Mouse (Mus musculus): ENCODE data around the gene Itga2b.
A peak's percentile ranks its signal among the peaks of the same experiment; 100 is the strongest.

Gene Itga2b

GRCm38 (mm10) chr11:102455740-102456396, 14.1 kb downstream of the Itga2b start:
- DNase-seq (ENCODE audit: low read depth, low spot score), result peak; percentile 68

DNA sequence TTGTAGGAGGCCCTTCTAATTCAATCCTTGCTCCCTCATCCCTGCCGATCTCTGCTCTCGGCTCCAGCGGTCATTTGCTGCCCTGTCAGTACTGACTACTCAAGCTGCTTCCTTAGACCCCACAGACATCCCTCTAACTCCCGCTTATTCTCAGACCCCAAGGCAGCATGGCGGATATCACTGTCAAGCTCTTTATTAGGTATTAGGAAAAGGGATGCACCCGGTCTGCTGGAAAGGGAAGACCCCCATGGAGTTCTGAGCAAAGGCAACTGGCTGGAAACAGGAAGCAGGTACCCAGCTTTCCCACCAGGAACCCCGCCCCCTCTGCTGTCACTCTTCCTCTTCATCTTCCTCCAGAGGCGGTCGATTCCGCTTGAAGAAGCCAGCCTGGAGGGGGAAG, 16.8 kb downstream of the Itga2b start:
- DNase-seq (ENCODE audit: low read depth, low spot score), result no peak

DNA sequence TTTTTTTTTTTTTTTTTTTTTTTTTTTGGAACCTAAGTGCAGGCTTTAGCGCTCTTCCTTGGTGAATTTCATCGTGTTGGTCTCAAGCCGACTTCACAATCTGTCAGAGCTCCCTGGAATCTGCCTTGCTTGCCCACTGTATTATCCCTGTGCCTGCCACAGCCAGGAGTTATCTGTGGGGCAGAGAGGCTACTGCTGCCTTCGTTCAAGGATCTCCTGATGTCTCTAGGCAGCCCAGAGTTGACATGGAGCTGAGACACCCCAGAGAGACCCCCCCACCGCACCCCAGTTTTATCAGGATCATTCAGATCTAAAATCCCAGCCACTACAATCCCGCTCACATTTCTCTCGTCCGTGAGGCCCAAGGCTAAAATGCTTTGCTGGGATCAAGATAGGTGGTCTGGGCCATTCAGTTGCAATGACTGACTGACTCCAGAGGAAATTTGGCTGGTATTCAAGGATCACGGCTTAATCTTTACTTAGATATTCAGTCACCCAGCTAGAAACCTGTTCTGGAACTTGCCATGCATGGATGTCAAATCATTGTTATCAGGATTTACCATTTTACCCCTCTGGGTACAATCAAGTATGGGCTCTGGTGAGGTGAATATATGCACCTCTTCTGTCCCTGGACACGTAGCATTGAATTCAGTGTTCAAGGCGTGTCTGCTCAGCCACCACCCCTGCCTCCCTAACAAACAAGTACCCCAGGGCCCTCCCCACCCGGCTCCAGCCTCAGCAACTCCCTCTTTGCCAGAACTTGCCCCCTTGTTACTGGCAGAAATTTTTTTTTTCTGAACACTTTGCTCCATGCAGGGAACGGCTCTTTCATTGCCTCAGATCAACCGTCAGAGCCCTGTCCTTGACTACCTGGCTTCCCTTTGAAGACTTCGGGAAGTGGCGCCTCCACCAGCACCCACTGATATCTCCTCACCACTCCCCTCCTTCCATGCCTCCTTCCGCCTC, 20.6 kb downstream of the Itga2b start:
- no peak for DNase-seq (ENCODE audit: low read depth, low spot score)

DNA sequence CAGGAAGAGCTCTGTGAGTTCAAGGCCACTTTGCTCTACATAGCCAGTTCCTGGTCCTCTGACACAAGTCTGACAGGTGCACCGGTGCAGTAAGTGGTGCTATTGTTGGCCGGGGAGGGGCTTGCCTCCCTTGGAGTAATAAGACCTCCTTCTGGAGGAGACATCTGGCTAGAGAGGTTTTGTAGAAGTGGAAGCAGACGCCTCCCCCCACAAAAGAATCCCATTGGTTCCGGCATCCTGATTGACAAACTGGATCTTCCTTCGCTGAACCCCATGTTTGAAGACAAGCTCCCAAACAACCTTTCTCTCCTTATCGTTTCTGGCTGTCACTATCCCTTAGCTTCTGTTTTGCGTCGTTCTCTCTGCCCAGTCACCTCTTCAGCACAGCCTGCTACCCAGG, 21.6 kb downstream of the Itga2b start:
- DNase-seq (ENCODE audit: low read depth, low spot score), result no peak

GRCm38 (mm10) chr11:102447497-102447896, 22.4 kb downstream of the Itga2b start, which contains the start of gene Fam171a2:
Gene Fam171a2, minus strand, starts transcription at chr11:102447682.
- DNase-seq (ENCODE audit: low read depth, low spot score), result peak; percentile 69

- peak; percentile 35 for DNase-seq (ENCODE audit: low read depth, low spot score)
Measured at GRCm38 (mm10) chr11:102446581-102447461, 23.1 kb downstream of the Itga2b start.

DNA sequence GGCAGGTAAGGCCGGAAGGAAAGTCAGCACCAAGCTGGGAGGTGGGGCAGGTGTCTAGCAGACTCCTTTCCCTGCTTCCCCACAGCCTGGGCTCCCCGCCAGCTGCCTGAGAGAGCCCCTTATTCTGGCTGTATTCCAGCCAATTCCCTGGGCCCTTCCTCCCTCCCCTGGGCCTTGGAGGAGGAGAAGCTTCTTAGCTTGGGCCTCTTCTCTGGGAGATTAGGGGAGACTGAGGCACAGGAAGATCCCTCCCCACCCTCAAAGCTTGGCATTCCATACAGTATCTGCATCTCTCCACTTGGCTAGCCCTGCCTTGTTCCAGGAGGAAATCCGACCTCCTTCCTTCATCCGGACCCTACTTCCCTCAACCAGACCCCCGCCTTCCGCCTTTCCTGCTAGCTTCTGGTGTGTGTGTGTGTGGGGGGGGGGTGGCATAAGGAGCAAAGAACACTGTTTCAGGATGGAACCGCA, 24.0 kb downstream of the Itga2b start:
- DNase-seq (ENCODE audit: low read depth, low spot score), result no peak

DNA sequence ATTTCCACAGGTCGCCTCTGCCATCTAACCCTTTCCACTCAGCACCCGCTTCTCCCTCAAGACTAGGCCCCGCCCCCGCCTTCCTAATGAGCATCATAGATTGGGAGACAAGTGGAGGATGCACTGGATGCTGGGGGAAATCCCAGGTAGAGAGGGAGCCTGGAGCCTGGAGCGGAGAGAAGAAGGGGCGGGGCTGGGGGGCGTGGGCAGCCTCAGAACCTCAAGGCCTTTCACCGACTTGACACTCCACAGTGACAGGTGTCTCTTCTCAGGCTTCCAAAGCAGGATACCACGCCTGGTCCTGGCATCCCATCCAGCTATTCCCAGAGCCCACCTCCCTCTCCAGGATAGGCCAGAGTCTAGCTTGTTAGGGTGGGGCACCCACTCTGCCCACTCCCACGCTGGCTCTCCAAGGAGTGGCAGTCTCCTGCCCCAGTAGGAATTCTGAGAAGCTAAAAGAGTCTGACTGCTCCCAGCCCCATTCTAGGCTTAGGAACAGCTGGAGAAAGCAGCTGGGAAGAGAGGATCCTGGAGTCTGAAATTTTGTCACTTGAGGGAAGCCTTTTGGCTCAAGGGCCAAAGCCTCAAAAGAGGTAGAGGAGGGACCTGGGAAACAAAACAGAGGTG, 24.5 kb downstream of the Itga2b start:
- DNase-seq (ENCODE audit: low read depth, low spot score), result no peak

GRCm38 (mm10) chr11:102444781-102445180, 25.1 kb downstream of the Itga2b start:
- DNase-seq (ENCODE audit: low read depth, low spot score), result no peak

- DNase-seq (ENCODE audit: low read depth, low spot score), result no peak
Measured at GRCm38 (mm10) chr11:102444321-102444720, 25.6 kb downstream of the Itga2b start.

GRCm38 (mm10) chr11:102443740-102444139, 26.2 kb downstream of the Itga2b start:
- no peak for DNase-seq (ENCODE audit: low read depth, low spot score)

DNA sequence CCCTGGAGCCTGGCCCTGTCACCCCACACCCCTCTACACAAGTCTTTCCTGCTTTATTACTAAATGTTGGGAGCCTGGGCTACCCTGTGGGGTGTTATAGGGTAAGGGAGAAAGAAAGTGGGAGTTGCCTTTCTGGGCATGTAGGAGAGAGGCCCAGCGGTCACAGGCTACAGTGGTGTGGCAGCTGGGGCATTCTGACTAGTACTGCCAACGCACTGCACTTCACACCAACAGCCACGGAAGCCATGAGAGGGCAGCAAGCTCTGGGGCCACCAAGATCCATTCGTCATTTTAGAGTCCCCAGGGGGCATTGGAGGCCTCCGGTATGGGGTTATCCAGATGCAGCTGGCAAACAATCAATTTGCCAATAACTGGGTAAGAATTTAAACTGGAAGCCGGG, 27.8 kb downstream of the Itga2b start:
- no peak for DNase-seq (ENCODE audit: low read depth, low spot score)

- DNase-seq (ENCODE audit: low read depth, low spot score), result no peak
Measured at GRCm38 (mm10) chr11:102441434-102441833, 28.5 kb downstream of the Itga2b start.

GRCm38 (mm10) chr11:102440255-102440654, 29.7 kb downstream of the Itga2b start:
- DNase-seq (ENCODE audit: low read depth, low spot score), result no peak

DNA sequence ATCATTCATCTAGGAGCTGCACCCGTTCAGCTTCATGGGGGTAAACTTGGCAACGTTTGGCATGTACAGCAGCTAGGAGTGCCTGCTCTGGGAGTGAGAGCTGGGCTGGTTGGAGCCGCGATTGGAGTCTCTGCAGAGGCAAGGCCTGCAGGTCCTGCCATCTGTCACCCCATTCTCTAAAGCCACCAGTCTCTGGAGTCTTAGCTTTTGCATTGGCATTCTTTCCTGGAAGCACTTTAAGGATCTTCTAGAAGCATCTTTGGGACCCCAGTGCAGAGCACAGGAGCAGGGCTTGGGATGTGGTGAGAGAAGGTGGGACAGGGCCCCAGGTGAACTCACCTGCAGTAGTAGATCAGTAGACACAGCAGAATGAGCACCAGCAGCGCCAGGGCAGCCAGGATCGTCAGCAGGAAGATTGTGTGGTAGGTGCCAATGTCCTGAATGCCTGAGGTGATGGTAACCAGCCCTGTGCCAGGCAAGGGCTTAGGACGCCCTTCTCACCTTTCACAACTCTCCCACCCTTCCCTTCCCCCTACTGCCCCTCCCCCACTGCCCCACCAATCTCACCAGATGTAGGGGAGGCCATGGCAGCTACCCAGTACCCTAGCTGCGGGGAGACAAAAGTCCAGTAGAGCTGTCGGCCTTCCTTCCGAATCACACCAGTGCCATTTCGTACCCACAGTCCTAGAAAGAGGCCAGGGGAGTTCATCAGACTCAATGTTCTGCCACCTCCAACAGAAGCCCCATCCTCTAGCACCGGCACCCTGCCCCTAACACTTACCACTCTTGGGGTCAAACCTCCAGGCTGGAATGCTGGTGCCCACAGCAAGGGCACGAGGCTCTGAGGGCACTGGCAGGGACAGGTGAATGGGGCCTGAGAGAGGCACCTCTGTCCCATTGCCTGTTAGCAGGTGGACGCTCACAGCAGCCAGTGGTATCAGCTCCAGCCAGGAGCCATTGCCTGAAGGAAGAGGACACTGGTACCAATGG, 30.5 kb downstream of the Itga2b start:
- no peak for DNase-seq (ENCODE audit: low read depth, low spot score)

GRCm38 (mm10) chr11:102438212-102439092, 31.5 kb downstream of the Itga2b start:
- peak; percentile 58 for DNase-seq (ENCODE audit: low read depth, low spot score)

DNA sequence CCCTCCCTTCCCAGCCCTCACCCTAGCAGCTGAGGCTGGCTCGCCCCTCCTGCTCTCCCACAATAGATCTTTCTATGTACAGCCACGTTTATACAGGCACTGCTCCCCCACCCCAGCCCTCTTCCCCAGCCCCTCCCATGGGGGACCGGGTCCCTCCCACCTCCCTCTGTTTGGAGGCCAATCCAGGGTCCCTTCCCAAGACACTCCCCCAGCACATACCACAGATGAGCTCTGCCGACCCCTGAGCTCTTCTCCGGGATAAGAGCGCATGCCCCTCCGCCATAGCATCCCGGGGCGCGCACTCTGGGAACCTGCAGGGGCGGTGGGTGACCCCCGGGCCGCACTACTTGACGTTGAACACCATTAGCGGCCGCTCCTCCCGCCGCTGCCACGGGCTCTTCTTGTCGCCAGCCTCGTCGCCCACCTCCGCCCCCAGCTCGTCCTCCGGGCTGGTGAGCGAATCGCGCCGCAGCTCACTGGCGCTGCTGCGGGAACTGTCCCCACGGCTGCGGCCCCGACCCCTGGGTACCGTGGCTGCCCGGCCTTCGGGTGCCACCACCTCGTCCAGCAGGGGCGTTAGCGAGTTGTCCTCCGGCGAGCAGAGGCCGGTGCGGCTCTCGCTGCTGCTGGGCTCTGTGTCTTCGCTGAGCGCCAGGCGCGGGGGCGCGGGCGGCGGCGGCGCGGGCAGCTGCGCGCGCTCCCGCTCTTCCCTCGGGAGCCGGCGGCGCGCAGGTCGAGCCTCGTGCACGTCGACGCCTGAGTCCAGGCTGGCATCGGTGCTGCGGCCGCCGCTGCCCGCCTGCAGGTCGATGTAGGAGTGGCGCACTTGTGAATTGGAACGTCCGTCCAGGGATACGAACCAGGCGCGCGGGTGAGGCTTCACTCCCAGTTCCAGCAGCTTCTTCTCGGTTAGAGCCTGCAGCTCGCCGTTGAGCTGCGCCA, 32.5 kb downstream of the Itga2b start:
- DNase-seq (ENCODE audit: low read depth, low spot score), result peak; percentile 20

DNA sequence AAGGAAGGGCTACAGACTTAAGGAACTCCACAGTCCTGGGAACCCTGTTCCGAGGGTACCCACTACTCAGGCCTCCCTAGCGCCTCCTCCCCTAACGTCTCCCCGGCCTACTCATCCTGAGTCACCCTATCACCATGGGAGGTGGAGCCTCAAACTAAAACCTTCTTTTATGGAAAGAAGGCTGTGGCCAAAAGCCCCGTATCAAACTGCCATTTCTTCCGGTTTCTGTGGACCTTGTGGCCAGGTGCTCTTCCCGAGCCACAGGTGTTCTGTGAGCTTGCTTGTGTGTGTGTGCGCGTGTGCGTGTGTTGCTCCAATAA, 33.5 kb downstream of the Itga2b start:
- DNase-seq (ENCODE audit: low read depth, low spot score), result no peak

Data from CD4-positive helper T cell, adult 2 months (primary cell).